Mouse (Mus musculus) spleen, embryonic (tissue): Measurements from ENCODE around the gene Serpina3k.
"Not testable (repeated sequence)": the region's sequence is repeated elsewhere in the genome, so short reads cannot be mapped to it uniquely, and the experiment has no call there.

Source experiments
- CTCF ChIA-PET: fragments of 350-600 bp; sonication (Branson Sonifier 250); formaldehyde crosslinking; loops from one replicate; lab custom pipeline; 2022; lab: Charles Lee

Serpina3k gene

DNA sequence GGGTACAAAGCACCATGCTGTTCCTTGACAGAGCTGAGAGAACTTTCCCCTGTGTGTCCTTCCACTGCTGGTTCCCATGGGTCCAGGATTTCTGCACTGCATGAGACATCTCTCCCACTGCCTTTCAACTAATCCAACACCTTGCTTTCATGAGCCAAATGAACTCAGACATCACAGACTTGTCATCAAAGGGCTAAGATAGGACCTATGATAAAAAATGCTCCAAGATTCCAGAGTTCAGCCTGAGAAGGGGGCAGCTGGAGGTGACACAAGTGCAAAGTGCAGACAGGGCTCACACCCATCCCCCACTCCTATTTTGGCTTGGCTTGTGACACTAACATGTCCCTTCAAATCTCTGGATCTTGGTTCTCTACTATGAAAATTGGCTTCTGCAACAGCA is 50.2 kb downstream of the Serpina3k start:
- CTCF ChIA-PET, result interaction anchor here (0.7 kb wide), 1 partner anchor 16 kb away, joined by 19 read pairs; no protein-coding TSS in a partner anchor

- CTCF ChIA-PET, result not testable (repeated sequence)
Observed at GRCm38 (mm10) chr12:104391057-104391456, 52.8 kb downstream of the Serpina3k start.
